Mouse (Mus musculus) neural tube, embryonic 11.5 days (tissue): ENCODE data around the gene Acbd4. TPM values are rescaled to one million over a fixed set of nuclear protein-coding genes. Genes with fewer than 3 reads are reported as not detected.

Experiments used
- ATAC-seq: fragments of 200-750 bp; cut with Nextera tagmentation; 2 replicates; pipeline ENCODE4 v1.8.0; 2017; ENCODE audit warnings: moderate number of reproducible peaks, mild to moderate bottlenecking, moderate TSS enrichment, moderate library complexity; ENCODE audit not compliant: insufficient read depth, low FRiP score, low TSS enrichment
- DNase-seq: peaks from one replicate; pipeline ENCODE4 v3.0.0-alpha.2; 2015; ENCODE audit warnings: low spot score
- H3K27ac ChIP-seq: fragments of 300-500 bp; sonication (generic); 2 replicates; pipeline ENCODE4 v1.5.1; 2014; ENCODE audit warnings: low read depth, mild to moderate bottlenecking, low read length
- H3K27me3 ChIP-seq: fragments of 300-500 bp; sonication (generic); 2 replicates; pipeline ENCODE4 v1.6.1; 2014; ENCODE audit warnings: mild to moderate bottlenecking, low read length, mixed read lengths; ENCODE audit not compliant: control insufficient read depth, insufficient read depth
- H3K36me3 ChIP-seq: fragments of 300-500 bp; sonication (generic); 2 replicates; pipeline ENCODE4 v1.6.1; 2014; ENCODE audit warnings: mild to moderate bottlenecking, low read length, moderate library complexity, mixed read lengths; ENCODE audit not compliant: control insufficient read depth, insufficient read depth
- H3K4me1 ChIP-seq: fragments of 300-500 bp; sonication (generic); 2 replicates; pipeline ENCODE4 v1.6.1; 2014; ENCODE audit warnings: low read length, mixed read lengths; ENCODE audit not compliant: control insufficient read depth, insufficient read depth
- H3K4me2 ChIP-seq: fragments of 300-500 bp; sonication (generic); 2 replicates; pipeline ENCODE4 v1.6.1; 2014; ENCODE audit warnings: low read depth, mild to moderate bottlenecking, moderate library complexity
- H3K4me3 ChIP-seq: fragments of 300-500 bp; sonication (generic); 2 replicates; pipeline ENCODE4 v1.5.1; 2014; ENCODE audit warnings: low read depth, low read length
- H3K9ac ChIP-seq: fragments of 300-500 bp; sonication (generic); 2 replicates; pipeline ENCODE4 v1.6.1; 2014; ENCODE audit warnings: mild to moderate bottlenecking, low read length
- H3K9me3 ChIP-seq: fragments of 300-500 bp; sonication (generic); 2 replicates; pipeline ENCODE4 v1.6.1; 2016; ENCODE audit warnings: low read length; ENCODE audit not compliant: control insufficient read depth
- WGBS: fragments of 180-500 bp; shearing (Covaris S2); extraction: QIAGEN DNeasy Blood & Tissue Kit; methylation state at CpG from one replicate; pipeline ENCODE4 v1.1.7; 2014; 5-methylcytosine and 5-hydroxymethylcytosine counted together
- polyA plus RNA-seq: library from polyadenylated mRNA; unstranded; fragments of >200 nt; fragmentation: Nextera tagmentation; extraction: Ambion mirVana; gene quantifications from 2 replicates; pipeline ENCODE4 v1.2.1, GENCODE M21; 2014

The Acbd4 gene
- polyA plus RNA-seq, 1 experiment from 2014 or later: 6.4 TPM

DNA sequence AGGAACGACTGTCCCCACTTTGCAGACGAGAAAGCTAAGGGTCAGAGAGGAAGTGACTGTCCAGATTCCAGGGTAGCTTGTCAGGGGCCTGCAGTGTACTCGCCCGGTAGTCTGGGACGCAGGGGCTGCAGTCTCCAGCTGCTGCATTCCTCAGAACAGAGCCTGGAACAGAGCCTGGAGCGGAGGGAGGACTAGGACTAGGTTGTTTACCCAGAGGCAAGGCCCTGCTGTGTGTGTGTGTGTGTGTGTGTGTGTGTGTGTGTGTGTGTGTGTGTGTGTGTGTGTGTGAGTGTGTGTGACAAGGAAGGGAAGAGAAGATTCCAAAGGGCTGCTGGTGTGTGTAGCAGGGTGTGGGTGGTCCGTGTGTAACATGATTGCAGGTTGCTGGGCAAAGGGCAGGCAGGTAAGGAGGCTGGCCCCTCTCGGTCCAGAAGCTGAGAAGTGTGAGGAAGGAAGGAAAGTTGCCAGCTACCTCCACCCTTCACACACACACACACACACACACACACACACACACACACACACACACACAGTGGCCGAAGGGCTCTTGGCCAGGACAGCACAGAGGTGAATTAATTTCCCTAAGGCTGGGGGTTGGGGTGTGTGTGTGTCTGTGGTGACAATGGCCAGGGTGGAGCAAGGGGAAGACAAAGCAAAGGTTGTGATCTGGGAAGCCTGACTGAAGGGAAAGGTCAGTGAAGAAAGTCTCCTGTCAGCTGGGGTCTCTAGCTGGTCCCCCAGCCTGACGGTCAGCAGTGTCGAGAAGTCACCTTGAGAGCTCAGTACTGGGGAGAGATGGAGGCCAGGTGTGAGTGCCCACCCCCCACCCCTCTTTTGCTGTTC, 39.8 kb downstream of the Acbd4 start:
- no peak overlapping the region for H3K9ac ChIP-seq
- no peak for DNase-seq

DNA sequence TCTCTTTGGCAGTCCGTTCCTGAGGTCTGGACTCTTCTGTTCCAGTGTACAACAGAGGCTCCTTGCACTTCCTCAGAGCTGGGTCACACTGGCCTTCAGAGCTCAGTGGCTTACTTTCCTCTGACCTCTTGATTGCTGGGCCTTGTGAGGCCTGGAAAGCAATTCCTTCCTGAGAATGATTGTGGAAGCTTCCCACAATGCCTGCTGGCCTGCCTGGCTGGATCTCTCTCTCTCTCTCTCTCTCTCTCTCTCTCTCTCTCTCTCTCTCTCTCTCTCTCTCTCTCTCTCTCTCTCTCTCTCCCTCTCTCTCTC, 40.4 kb downstream of the Acbd4 start:
- H3K27ac ChIP-seq: no peak overlapping the region
- no peak overlapping the region for H3K4me2 ChIP-seq
- no peaks in the 10 kb centered on the region for H3K36me3 ChIP-seq

More for the DNA sequence above, 39.8 kb downstream of the Acbd4 start:
- H3K27ac ChIP-seq: no peak overlapping the region
- ATAC-seq: no peak
- no peaks in the 10 kb centered on the region for H3K36me3 ChIP-seq
- H3K4me3 ChIP-seq: no peak overlapping the region
- WGBS: 39% methylated on average over 11 of the region's 11 CpGs
- peaks cover 3% of the 10 kb centered on the region for H3K4me1 ChIP-seq
- H3K4me2 ChIP-seq: no peak overlapping the region
- H3K27me3 ChIP-seq: no peaks in the 10 kb centered on the region
- no peaks in the 10 kb centered on the region for H3K9me3 ChIP-seq

DNA sequence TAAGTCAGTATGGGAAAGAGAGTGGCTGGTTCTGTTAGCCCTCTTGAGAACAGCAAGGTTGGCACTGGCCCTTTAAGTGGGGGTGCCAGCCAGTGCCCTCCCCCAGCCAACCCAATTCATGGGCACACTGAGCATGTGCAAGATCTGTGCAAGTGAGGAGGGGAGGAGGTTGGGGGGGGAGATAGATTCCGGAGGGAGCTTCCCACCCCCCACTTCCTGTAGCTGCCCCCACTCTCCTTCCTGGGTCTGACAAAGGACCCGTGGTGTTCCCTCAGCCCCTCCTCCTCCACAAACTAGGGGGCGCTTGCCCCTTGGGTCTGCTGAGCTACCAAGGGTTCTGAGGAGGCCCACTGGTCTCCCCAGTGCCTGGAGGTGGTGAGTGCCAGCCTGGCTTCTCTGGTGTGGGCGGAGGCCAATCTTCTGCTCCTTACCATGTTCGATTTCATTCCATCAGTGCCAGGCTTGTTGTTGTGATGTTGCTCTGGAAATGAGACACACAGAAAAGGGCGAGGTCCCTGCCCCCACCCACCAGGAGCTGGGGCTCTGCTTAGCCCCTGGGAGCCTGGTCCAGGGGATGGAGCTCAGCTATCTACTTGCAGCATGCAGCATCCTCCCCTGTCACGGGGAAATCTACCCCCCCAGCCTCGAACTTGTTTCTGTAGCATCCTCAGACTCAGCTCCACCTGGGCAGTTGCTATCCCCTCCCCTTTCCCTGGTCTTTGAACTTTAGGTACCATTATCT, 41.1 kb downstream of the Acbd4 start:
- WGBS: 32% methylated on average over 8 of the region's 8 CpGs
- no peak overlapping the region for H3K27ac ChIP-seq

More for the DNA sequence above, 40.4 kb downstream of the Acbd4 start:
- DNase-seq: no peak
- no peaks in the 10 kb centered on the region for H3K27me3 ChIP-seq
- no peak for ATAC-seq
- no peak overlapping the region for H3K4me3 ChIP-seq
- H3K9me3 ChIP-seq: no peaks in the 10 kb centered on the region
- H3K9ac ChIP-seq: no peak overlapping the region
- H3K4me1 ChIP-seq: peaks cover 3% of the 10 kb centered on the region
- WGBS: 42% methylated on average over 1 of the region's 1 CpGs

DNA sequence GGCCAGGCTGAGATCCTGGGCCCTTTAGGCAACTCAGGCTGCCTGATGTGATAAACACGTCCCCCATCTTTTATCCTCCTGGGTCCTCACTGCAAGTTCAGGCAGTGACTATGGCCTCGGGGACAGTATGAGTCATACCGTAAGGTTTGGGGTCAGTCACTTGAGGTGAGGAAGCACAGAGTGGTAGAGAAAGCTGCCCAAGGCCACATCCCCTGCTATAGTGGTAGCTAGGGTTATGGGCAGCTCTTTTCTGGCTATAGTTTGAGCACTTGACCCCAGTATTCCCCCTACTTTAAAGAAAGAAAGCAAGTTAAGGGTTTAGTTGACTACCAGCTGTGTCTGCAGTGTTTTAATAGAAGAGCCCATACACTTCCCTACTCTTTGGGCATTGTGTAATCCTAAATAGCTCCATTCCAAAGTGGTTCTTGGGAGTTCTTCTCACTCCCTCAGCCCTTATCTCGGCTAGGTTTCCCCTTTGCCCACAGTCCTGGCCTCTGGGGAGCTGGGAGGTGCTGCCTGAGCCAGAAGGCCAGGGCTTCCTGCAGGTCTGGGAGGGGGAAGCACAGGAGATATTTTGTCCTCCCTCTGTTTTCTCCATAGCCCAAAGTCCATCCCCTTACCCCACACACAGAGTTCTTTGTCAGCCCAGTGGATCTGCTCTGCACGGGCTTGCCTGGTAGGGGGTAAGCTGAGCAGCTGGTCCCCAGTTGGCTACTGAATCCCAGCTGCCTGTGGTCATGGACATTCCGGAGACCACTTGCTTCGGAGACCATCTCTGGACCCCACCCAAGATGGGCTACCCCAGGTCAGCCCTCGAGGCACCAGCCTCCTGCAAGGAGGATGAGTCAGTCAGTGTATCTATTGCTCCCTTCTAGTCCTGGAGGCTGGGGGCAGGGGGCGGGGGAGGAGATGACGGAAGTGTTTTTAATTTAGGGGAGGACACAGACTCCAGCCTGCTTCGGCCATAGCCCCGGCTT, 43.1 kb downstream of the Acbd4 start:
- WGBS: 44% methylated on average over 12 of the region's 12 CpGs
- no peak for DNase-seq
- no peak overlapping the region for H3K27ac ChIP-seq

More for the DNA sequence above, 41.1 kb downstream of the Acbd4 start:
- Histone ChIP-seq H3K4me3 (no peak overlapping the region), H3K36me3 (no peaks in the 10 kb centered on the region), H3K4me2 (no peak overlapping the region), H3K4me1 (peaks cover 3% of the 10 kb centered on the region), H3K9ac (peak overlapping the region; percentile 9), H3K9me3 (no peaks in the 10 kb centered on the region), H3K27me3 (no peaks in the 10 kb centered on the region)
- DNase-seq (peak; percentile 38), ATAC-seq (no peak; the same call in 1 of the 2 replicates)

DNA sequence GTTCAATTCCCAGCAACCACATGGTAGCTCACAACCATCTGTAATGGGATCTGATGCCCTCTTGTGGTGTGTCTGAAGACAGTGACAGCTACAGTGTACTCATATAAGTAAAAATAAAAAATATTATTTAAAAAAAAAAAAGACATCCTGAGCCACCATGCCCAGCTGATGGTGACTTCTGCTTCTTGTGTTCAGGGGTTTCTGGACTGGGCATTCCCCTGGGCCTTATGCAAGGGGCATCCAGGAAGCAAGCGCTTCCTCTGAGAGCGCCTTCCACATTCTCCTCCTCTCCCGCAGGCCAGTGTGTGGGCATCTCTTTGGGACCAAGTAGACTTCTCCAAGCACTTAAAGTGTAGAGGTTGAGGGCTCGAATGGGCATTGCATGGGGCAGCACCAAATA, 44.9 kb downstream of the Acbd4 start:
- ATAC-seq: no peak
- no peak overlapping the region for H3K4me2 ChIP-seq
- no peak overlapping the region for H3K27ac ChIP-seq
- no peaks in the 10 kb centered on the region for H3K27me3 ChIP-seq
- H3K9me3 ChIP-seq: no peaks in the 10 kb centered on the region
- 95% methylated on average over 4 of the region's 4 CpGs for WGBS
- H3K36me3 ChIP-seq: no peaks in the 10 kb centered on the region
- no peak overlapping the region for H3K4me3 ChIP-seq
- peaks cover 3% of the 10 kb centered on the region for H3K4me1 ChIP-seq
- DNase-seq: no peak
- H3K9ac ChIP-seq: no peak overlapping the region

More for the DNA sequence above, 43.1 kb downstream of the Acbd4 start:
- no peak for ATAC-seq
- Histone ChIP-seq H3K9me3 (no peaks in the 10 kb centered on the region), H3K4me2 (no peak overlapping the region), H3K36me3 (no peaks in the 10 kb centered on the region), H3K4me1 (peaks cover 3% of the 10 kb centered on the region), H3K4me3 (no peak overlapping the region), H3K27me3 (no peaks in the 10 kb centered on the region), H3K9ac (no peak overlapping the region)

DNA sequence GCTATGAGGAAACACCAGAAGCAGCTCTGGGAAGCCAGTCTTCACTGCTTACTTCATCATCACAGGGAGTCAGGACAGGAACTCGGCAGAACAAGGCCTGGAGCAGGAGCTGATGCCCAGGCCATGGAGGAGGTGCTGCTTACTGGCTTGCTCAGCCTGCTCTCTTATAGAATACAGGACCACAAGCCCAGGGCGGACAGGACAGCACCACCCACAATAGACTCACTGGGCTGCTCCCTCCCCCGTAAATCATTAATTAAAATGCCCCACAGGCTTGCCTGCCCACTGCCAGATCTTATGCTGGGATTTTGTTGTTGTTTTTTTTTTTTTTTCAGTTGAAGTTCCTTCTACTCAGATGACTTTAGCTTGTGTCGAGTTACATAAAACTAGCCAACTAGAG, 46.3 kb downstream of the Acbd4 start:
- no peak overlapping the region for H3K4me2 ChIP-seq
- DNase-seq (no peak), ATAC-seq (no peak)
- no peaks in the 10 kb centered on the region for H3K27me3 ChIP-seq
- H3K4me1 ChIP-seq: no peaks in the 10 kb centered on the region
- H3K9ac ChIP-seq: no peak overlapping the region
- WGBS: 76% methylated on average over 4 of the region's 4 CpGs
- H3K36me3 ChIP-seq: no peaks in the 10 kb centered on the region
- H3K9me3 ChIP-seq: no peaks in the 10 kb centered on the region
- no peak overlapping the region for H3K27ac ChIP-seq
- no peak overlapping the region for H3K4me3 ChIP-seq

DNA sequence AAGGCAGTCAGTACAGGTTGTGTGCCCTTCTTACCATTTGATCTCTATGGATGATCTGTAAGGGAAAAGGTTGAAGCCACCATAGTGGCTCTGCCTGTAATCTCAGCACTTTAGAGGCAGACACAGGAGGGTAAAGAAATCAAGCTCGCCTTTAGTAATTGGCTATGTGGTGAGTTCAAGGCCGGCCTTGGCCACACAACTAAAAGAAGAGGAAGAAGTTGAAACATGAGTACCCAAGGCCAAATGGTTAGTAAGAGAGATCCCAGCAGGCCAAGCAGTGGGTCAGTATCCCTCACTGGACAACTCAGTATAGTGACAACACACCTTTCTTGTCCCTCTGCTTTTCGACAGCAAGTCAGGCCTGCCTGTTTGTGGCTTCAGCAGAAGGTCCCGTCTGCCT, 48.3 kb downstream of the Acbd4 start:
- no peaks in the 10 kb centered on the region for H3K27me3 ChIP-seq
- H3K4me3 ChIP-seq: no peak overlapping the region
- DNase-seq (no peak), ATAC-seq (no peak)
- WGBS: 89% methylated on average over 4 of the region's 4 CpGs
- H3K36me3 ChIP-seq: no peaks in the 10 kb centered on the region
- no peaks in the 10 kb centered on the region for H3K9me3 ChIP-seq
- no peak overlapping the region for H3K27ac ChIP-seq
- H3K4me1 ChIP-seq: no peaks in the 10 kb centered on the region
- H3K4me2 ChIP-seq: no peak overlapping the region
- no peak overlapping the region for H3K9ac ChIP-seq

DNA sequence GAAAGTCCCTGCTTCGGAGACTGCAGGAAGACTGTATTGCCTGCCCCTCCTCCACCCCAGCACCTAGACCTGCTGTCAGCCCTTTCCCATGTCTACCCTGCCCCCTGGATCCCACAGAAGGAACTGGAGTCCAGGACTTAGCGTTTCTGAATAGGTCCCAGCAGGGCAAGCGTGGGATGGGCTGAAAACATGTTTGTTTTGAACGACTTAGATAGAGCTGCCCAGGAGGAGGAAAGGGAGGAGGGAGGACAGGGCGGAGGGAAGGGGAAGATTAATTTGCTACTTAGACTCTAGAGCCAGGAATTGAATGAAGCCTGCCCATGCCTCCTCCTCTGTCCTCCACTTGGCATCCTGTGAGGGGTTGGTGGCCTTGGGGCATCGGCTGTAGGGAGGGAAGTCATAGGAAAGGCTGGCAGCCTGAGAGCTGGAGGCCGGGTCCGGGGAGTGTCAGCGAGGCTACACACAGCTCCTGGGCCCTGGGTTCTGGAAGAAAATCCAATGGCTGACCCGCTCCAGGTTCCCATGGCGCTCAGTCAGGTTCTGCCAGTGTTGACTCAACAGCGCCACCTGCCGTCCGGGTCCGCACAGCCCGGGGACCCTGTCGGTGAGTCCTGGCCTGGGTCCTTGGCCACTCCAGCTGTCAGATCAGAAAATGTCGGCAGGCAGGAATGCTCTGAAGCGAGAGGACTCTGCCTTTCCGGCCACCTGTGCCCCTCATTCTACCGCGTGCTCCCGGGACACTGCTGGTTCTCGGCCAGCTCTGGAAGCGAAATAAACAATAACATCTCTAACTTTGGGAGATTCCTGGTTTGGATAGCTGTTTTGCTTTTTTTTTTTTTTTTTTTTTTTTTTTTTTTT, 57.4 kb downstream of the Acbd4 start:
- peak overlapping the region; percentile 14 for H3K4me3 ChIP-seq
- DNase-seq (peak; percentile 93), ATAC-seq (peak; percentile 75)
- H3K36me3 ChIP-seq: no peaks in the 10 kb centered on the region
- WGBS: 1% methylated on average over 25 of the region's 25 CpGs
- H3K4me2 ChIP-seq: peak overlapping the region; percentile 37
- no peak overlapping the region for H3K27ac ChIP-seq
- no peak overlapping the region for H3K9ac ChIP-seq
- H3K9me3 ChIP-seq: no peaks in the 10 kb centered on the region
- H3K4me1 ChIP-seq: no peaks in the 10 kb centered on the region
- H3K27me3 ChIP-seq: no peaks in the 10 kb centered on the region
